Mouse (Mus musculus): ENCODE results near the gene Kctd14.

DNA sequence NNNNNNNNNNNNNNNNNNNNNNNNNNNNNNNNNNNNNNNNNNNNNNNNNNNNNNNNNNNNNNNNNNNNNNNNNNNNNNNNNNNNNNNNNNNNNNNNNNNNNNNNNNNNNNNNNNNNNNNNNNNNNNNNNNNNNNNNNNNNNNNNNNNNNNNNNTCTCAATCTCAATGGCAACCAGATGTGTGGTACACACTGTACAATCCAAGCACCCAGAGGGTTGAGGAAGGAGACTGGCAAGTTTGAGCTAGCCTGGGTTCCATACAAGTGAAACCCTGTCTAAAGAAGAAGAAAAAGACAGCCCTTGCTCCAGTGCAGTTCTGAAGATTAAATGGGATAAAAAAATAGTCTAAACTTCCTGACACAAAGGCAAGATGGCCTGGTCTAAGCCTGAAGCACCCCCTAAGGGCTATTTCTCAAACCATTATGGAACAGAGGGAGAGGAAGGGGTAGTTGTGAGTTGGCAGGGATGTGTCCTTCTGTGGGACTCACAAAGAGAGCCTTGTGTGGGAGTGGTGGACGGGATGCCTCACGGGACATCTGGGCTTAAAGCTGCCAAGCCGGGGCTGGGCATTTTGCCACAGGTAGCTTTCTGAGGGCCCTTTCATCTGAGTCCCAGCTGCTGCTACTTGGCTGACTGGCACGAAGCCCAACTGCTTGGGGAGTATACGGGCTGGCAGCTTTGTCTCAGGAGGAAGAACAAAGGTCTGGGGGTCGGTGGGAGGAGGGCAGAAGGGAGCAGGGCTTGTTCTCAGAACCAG is 4.8 kb upstream of the Kctd14 start:
- TF ChIP-seq EP300 (IDR thresholded peaks at IDR 0.05; ENCODE audit: low read depth), result no peak
- TF ChIP-seq CTCF (IDR thresholded peaks at IDR 0.05; ENCODE audit: low read depth), result no peak
